Mouse (Mus musculus): Measurements from ENCODE around the gene Rack1.
A peak's percentile ranks its signal among the peaks of the same experiment; 100 is the strongest.

DNA sequence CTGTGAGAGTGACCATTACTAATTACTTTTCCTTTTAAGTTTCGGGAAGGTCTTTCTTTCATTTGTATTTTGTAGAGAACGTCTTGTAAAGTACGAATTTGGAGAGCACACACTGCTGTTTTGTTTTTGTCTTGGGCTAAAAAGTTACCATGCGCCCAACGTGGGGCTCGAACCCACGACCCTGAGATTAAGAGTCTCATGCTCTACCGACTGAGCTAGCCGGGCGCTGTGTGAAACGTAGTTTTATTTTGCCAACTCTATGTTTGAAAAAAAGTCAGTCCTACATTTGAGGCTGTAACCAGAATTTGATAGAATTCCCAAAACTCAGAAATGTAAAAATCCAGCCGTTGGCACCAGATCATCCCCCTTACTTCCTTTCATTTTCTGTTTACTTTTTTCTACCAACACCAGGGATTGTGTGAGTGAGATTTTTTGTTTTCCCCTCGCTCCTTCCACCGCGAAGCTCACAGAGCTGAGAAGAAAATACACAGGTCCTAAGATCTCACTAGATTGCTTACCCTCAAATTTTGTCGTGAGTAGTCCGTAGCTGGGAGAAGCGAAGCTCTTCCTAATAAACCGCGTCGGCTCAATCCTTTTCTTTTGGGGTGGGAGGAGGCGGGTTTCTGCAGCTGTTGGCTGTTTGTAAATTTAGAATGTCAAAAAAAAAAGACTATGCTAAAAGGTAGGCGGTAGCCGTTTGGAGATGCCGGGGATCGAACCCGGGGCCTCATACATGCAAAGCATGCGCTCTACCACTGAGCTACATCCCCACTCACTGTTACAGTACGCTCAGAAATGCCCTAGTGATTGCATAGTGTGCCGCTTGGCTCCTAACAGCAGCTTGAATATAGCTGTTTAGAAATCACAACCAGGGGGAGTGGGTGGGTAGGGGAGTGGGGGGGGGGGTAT is 33.9 kb downstream of the Rack1 start:
- 0 out of 6 replicates have a peak, but pooled peaks of 1 of the 3 experiments have one; percentile 7 for TF ChIP-seq CTCF (IDR thresholded peaks at IDR 0.05 in 2 of 3, conservative IDR thresholded peaks at IDR 0.05 in 1 of 3; ENCODE audit: control insufficient read depth in 1 of 3, insufficient read depth in 1 of 3, low read depth in 2 of 3, low read length in 3 of 3, poor library complexity in 1 of 3, severe bottlenecking in 1 of 3)
- TF ChIP-seq USF1 (IDR thresholded peaks at IDR 0.05; ENCODE audit: low read depth, low read length), result no peak
- TF ChIP-seq UBTF (IDR thresholded peaks at IDR 0.05; ENCODE audit: borderline replicate concordance, insufficient read depth, low read depth, low read length), result no peak
- TF ChIP-seq ELF1 (IDR thresholded peaks at IDR 0.05; ENCODE audit: low read depth, low read length), result peak; percentile 92
- no peak for TF ChIP-seq ZKSCAN1 (IDR thresholded peaks at IDR 0.05; ENCODE audit: low read depth, low read length)
- TF ChIP-seq RAD21 (IDR thresholded peaks at IDR 0.05; ENCODE audit: low read depth, low read length), result no peak
- no peak for TF ChIP-seq MAZ (IDR thresholded peaks at IDR 0.05; ENCODE audit: low read depth, low read length)
- TF ChIP-seq MXI1 (IDR thresholded peaks at IDR 0.05; ENCODE audit: low read depth, low read length), result no peak
- TF ChIP-seq TBP (IDR thresholded peaks at IDR 0.05; ENCODE audit: low read depth, low read length), result peak; percentile 99
- peak; percentile 46; the same call in 1 of the 2 replicates for TF ChIP-seq NRF1 (IDR thresholded peaks at IDR 0.05; ENCODE audit: insufficient read depth, low read depth, low read length, poor library complexity, severe bottlenecking)
- peak; percentile 75 for TF ChIP-seq ZNF384 (IDR thresholded peaks at IDR 0.05; ENCODE audit: low read depth, low read length)
- TF ChIP-seq KAT2A (conservative IDR thresholded peaks at IDR 0.05; ENCODE audit: low read depth, low read length), result peak; percentile 57
- no peak for TF ChIP-seq EP300 (IDR thresholded peaks at IDR 0.05; ENCODE audit: low read depth in 1 of 2, low read length in 2 of 2)
